Mouse (Mus musculus) embryonic fibroblast, embryonic 13.5 days (primary cell): Measurements from ENCODE around the gene Irgm1.
"Not testable (repeated sequence)": the region's sequence is repeated elsewhere in the genome, so short reads cannot be mapped to it uniquely, and the experiment has no call there.

Experiments
- CTCF ChIP-seq: IDR thresholded peaks from 2 replicates; pipeline ENCODE4 v1.5.1; 2011; ENCODE audit warnings: mild to moderate bottlenecking, control low read depth, low read length, moderate library complexity, borderline replicate concordance; ENCODE audit not compliant: insufficient read depth
- POLR2A ChIP-seq: IDR thresholded peaks from 2 replicates; pipeline ENCODE4 v1.6.1; 2011; ENCODE audit warnings: low read depth, mild to moderate bottlenecking, control low read depth, low read length, moderate library complexity

GRCm38 (mm10) chr11:48825979-48826751, 45.3 kb downstream of the Irgm1 start, which contains the start of the genes Trim7 and Gm12184:
- not testable (repeated sequence) for TF ChIP-seq POLR2A, CTCF
